Mouse (Mus musculus): ENCODE data around the gene Mthfd1.
A peak's percentile ranks its signal among the peaks of the same experiment; 100 is the strongest.

The Mthfd1 gene

DNA sequence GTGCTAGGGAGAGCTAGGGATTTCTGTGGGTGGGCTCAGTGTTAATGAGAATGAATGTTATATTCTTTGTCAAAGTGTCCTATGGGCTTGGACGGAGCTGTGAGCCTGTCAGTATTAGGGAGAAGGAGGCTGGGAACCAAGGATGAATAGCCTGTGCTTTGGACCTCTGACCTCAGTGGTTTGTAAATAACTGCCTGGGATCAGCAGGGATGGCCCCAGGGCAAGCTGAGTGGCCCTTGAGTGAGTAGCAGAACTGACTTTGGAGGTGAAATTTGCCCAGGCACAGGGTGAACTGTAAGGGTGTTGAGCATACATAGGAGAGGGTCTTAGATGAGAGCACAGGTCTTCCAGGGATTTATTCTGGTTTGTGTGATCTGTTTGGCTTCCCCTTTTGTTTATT lies 8.8 kb downstream of the Mthfd1 start:
- DNase-seq: no peak

DNA sequence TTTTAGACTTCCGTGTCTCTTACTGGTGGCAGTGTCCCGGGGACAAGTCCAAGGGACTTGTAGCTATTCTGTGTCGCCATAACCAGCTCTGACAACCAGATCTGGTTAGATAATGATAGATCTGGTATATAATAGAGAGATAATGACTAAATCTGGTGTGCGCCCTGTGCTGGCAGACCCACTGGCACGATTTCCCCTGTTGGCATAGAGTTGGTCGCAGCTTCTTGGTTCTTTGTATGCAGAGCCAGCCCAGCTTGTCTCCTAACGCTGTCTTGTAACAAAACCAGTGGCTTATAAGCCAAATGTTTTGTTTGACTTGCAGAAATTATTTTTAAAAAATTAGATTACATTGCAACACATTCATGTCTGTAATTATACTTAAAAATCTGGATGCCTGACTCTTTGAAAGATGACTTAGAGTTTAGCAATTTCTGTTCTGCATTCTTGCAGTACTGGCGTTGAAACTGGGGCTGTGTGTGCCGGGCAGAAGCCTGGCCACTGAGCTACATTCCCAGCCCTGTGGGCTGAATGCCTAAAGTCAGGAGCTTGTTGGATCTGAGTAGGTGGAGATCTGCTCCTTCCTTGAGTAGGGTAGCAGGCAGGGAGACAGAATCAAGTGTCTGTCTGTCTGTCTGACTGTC lies 9.3 kb downstream of the Mthfd1 start:
- no peak for DNase-seq

DNA sequence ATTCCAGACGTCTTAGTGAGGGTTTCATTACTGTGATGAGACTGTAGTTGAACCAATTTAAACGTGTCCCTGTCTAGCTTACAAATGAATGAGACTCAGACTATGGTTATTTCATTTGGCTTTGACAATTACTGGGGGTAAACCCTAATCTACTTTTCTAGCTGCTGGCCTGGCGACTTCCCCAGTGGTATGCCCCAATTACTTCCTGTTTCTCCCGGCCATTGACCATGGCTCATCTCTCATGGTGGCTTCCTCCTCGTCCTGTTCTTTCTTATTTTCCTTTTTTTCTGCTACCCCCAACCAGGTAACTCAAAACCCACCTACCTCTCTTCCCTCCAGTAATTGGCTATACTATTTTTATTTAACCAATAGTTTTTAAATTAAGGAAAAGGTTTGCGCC lies 9.9 kb downstream of the Mthfd1 start:
- DNase-seq: no peak

DNA sequence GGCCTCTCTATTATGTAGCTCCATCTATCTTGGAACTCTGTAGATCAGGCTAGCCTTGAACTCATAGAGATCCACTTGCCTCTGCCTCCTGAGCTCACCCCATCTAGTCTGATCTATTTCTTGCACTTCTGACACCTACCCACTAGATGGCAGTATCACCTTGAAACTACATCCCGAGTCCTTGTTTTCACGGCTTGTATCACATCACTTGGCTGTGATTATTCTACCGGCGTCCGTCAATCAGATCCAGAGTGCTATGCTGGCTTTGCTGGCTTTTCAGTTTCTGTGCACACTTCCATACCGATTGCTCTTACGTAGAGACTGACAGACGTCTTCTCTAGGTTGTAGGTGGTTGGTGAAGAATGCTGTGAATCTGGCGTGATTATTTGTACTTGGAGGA lies 11.8 kb downstream of the Mthfd1 start:
- DNase-seq: no peak

DNA sequence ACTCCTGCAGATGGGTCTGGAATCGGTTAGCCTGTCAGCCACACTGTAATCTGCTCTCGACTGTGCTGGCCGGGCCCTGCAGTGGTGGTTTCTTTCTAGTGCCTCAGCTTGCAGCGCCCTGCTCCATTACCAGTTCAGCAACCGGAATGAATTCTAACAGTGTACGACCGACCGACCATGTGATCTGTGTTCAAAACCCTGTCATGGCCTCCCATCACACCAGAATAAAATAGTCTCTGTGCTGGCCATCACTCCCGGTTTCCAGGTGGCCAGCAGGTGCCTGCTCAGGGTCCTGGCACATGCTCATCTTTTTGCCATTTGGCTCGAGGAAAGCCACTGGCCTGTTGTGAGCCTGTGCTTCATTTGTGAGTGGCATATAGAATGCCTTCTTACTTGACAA lies 13.6 kb downstream of the Mthfd1 start:
- DNase-seq: no peak

DNA sequence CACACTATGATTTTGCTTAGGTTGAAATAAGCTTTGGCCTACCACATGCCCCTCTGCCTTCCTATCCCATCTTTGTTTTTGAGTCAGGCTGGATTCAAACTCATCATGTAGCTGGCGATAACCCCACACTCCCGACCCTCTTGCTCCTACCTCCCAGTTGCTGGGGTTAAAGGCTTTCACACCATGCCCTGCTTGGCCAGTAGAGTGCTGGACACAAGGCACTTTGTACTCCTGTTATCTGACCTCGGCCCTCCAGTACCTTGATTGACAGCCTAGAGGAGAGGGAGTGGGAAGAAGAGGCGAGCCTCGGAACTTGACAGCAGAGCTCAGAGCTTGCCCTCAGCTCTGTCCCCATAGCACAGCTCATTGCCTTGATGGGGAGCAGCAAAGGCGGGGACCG lies 14.1 kb downstream of the Mthfd1 start:
- no peak for DNase-seq

DNA sequence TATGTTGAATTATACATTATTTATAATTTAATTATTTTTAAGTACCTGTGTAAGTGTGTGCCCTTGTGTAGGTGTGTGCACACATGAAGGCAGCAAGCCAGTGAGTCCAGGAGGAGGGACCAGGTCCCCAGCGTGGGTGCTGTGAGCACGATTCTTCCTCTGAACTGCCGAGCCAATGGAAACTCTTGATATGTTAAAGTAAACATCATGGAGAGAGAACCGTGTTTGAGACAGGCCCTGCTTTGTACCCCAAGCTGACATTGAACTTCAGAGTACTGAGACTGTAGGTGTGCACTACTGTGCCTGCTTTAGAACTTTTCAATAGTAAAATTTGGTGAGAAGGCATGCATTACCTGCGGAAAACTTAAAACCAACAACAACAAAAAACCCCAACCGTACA lies 16.4 kb downstream of the Mthfd1 start:
- DNase-seq: no peak

DNA sequence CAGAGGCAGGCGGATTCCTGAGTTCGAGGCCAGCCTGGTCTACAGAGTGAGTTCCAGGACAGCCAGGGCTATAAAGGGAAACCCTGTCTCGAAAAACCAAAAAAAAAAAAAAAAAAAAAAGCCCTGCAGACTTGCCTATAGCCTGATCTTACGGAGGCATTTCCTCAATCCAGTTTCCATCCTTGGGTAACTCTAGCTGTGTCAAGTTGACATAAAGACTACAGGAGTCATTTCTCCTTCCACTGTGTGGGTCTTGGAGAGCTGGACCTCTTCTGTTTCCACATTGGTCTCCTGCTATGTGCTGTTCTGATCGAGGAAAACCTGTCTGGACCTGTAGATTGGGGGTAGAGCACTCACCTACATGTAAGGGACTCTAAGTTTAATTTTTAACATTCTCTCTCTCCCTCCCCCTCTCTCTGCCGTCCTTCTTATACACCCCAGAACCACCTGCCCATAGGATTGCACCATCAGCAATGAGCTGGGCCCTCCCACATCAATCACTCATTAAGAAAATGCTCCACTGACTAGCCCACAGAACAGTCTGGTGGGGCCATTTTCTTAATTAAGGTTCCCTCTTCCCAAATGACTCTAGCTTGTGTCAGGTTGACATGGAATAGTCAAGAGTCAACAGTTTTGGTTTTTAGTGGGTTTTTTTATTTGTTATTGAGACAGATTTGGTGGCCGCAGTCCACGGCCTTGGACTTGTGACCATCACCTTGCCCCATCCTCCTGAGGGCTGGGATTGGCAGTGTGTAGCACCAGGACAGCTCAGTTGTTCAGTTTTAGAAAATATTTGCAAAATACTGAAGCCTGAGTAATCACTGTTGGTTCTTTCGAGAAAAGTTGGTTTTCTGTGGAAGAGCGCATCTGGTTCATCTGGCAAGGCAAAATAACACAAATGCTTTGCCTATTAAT lies 17.8 kb downstream of the Mthfd1 start:
- no peak for DNase-seq

DNA sequence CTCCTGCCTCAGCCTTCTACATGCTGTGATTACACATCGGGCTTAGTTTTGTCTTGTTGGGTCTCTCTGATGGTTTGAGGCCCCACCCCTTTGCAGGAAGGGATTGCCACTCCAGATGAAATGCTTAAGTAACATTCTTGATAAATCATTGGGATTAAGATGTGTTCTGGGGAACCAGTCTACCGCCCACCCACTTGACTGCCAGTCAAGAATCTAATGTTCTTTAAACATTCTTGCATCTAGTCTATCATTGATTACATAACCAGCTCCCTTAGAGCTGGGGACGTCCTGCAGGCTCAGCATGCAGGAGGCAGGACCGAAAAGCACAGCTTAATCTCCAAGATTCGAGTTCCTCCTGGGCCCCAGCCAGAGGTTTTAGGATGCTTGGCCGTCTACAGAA lies 23.1 kb downstream of the Mthfd1 start:
- DNase-seq: no peak

DNA sequence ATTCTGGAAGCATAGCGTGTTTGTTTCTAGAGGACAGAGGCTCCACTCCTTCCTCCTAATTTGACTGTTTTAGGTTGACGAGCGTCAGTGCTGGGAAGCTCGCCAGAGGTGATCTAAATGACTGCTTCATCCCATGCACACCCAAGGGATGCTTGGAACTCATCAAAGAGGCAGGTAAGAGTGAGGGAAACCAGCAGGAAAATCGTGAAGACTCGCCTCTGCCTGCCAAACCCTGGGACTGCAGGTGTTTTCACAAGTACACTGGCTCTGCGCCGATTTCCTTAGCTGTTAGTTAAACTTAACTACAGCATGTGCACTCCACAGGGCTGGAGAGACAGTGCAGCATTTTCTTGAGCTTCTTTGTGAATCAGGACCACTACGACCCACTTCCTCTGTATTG lies 25.5 kb downstream of the Mthfd1 start:
- DNase-seq: no peak

DNA sequence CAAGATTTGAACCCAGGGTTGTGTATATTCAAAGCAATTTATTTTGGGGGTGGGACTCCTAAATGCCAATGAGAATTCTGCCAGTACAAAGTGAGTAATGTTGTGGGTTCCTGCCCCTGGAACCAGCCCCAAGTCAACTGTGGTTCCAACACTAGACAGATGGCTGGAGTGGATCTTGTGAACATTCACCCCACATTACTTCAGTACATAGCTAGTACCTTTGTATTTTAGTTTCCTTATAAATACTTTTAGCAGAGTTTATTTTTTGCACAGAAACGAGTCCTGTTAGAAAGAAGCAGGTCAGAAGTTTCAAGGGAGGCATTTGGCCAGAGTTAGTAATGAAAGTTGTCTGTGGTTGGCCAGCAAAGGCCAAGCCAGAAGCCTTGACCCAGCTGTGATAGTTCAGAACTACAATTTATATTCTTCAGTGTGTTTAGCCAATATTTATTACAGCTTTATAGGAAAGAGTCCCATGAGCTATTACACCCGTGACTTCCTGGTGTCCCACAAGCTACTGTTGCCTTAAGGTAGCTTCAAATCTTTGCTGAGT lies 26.1 kb downstream of the Mthfd1 start:
- DNase-seq: no peak

DNA sequence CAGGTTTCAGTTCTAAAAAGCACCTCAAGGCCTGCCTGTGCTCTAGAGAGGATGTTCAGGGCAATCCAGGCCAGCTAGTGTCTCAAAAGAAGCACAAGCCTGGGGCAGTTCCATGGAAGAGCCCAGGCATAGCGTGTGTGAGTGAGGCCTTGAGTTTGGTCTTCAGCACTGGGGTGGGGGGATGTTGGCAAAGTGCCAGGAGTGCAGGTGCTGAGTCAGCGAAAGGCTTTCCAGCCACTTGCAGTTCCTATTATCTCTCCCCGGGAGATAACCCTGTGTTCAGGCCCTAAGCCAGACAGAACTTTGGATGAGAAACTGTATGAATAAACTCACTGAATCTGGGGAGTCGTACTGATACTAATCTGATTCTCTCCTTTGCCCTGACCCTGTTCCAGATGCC lies 27.0 kb downstream of the Mthfd1 start:
- DNase-seq: no peak

DNA sequence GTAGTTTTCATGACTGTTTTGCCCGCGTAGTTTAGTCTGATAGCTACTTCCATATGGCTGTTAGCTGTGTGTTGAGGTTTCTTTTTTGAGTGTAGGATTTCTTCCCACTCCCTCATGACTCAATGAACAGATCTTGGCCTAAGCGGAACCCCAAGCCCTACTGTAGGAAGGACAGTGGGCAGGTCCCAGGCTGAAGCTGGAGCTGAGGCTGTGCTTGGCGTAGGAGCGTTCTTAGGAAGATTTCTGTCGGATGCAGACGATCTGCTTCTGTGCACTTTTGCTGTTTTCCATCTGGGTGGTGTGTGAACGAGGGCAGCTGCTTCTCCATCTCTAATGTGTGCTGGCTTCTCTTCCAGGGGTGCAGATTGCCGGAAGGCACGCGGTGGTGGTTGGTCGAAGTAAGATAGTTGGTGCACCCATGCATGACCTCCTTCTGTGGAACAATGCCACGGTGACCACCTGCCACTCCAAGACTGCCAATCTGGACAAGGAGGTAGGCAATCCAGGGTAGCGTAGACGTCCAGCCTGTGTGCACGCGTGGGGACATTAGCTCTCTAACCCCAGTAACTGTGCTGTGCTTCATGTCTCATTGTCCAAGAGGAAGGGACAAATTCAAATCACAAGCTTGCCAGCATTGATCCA lies 27.6 kb downstream of the Mthfd1 start:
- no peak for DNase-seq

DNA sequence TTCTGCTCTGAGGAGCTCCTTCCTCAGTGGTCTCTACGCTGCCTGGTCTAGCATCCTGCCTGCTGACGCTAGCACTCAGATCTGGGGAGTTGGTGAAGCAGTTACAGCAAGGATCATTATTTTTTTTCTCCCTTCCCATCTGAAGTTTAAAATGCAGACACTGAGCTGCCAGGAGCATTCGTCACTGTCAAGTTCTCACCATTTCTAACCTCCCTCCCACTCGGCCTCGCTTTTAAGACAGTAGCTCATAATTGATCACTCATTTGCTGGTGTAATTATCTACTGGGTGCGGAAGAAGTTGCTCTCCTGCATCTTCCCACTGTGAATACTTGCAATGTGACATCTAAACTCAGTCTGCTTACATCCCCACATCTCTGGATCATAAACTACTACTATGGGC lies 30.3 kb downstream of the Mthfd1 start:
- no peak for DNase-seq

DNA sequence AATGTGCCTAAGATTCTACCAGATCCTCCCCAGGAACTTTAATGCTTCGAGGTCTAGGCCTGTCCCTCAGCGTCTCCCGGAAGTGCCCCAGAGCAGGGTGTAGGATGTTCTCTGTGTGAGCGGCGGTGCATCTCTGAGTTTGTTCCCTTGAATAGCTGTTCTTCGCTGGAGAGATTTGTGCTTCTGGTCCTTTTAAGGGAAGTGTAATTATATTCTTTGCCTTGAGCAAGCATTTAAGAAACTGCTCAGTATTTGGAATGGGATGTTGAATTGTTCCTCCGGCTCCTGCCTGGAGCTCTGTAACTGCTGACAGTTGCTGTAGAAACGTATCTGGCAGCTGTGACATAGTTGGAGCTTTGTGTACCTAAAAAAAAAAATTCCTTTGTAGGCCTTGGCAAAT lies 32.9 kb downstream of the Mthfd1 start:
- no peak for DNase-seq

DNA sequence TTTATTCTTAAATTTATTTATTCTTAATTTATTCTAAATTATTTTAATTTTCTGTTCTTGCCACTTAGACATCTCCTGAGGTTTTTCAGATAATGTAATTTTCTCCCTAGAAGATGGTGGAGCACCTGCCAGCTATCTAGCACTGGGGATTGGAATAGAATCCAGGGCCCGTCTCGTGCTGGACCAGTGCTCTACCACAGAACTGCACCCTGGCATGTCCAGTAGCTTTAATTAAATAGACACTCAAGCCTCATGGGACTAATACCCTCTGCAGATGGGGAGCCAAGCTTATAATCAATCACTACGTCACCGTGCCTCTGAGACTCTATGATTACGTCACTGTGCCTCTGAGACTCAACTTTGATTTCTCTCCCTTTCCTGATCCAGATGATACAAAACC lies 33.4 kb downstream of the Mthfd1 start:
- DNase-seq: no peak

DNA sequence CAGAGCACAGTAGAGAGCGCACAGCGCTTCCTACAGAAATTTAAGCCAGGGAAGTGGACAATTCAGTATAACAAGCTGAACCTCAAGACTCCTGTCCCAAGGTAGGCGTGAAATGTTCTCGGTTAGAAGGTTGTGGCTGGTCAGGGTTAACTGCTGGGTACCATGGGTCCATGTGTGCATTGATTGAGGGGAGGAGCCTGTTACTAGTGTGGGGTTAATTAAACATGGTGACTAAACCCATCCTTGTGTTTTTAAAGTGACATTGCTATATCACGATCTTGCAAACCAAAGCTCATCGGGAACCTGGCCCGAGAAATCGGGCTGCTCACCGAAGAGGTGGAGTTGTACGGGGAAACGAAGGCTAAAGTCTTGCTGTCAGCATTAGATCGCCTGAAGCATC lies 34.3 kb downstream of the Mthfd1 start:
- no peak for DNase-seq

DNA sequence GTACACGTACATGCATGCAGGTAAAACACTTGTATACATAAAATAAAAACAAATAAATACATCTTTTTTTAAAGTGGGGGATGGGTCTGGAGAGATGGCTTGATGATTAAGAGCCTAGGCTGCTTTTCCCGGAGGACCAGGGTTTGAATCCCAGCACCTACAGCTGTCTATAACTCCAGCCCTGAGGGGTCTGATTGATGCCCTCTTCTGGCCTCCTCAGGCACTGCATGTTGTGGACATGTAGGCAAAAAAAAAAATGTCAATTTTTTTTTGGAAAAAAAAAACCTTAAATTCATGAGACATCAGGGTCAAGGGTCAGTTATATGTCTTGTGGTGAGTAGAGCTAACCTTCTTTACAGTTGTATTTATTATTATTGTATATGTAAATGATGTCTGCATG lies 35.2 kb downstream of the Mthfd1 start:
- peak in 1 of 2 experiments; percentile 17 for DNase-seq

DNA sequence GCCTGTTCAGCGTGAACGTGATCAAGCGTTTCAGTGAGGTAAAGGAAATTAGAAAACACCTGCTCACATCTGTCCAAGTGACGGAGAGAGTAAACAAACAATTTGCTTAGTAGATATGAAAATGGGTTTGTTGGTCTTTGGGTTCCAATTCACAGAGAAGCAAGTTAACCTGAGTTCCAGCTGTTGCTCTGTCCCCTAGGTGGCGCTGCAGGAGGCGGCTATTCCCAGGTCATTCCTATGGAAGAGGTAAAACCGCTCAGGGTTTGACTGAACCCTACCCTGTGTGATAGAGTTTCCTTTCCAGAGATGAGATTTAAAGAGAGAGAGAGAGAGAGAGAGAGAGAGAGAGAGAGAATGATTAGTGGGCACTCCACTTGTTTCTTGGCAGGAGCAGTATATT lies 38.1 kb downstream of the Mthfd1 start:
- peak; percentile 20 to 67 for DNase-seq

DNA sequence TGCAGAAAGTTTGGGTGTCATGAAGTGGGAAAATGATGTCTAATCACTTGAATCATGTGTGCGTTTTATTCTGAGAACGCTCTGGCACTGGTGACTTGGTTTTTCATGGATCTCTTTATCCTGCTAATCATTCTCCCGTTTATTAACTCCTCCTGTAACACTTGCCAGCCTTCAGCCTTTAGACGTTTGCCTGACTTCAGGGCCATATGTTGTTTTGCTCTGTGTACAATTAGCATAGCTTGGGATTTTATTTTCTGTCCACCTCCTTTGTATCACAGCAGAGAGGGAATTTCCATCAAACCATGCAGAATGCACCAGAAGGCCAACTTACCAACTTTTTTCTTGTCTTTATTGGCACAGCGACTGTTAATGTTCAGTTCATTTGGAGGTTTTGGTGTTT lies 42.7 kb downstream of the Mthfd1 start:
- DNase-seq: no peak

DNA sequence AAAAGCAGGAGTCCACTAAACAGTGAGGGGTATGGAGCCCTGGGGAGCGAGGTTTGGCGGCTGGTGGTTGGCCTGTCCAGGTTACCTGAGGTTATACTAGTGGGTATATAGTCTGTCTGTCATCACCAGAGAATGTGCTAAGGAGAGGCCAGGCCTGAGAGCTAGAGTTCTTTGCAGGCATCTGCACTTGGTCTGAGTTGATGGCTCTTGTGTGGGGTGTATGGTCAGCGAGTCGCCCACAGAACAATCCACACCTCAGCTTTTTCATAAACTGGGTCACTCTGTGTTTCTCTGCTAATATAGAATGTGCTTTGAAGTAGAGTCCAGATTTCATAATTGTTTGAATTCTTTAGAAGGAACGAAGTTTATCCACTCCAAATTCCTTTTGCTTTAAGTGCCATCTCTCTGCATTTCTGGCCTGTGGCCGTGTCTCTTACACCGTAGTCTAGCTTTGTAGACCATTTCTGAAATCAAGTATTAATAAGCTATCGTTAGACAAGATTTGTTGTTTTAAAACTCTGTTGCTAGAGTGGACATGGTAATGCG lies 44.3 kb downstream of the Mthfd1 start:
- no peak for DNase-seq

DNA sequence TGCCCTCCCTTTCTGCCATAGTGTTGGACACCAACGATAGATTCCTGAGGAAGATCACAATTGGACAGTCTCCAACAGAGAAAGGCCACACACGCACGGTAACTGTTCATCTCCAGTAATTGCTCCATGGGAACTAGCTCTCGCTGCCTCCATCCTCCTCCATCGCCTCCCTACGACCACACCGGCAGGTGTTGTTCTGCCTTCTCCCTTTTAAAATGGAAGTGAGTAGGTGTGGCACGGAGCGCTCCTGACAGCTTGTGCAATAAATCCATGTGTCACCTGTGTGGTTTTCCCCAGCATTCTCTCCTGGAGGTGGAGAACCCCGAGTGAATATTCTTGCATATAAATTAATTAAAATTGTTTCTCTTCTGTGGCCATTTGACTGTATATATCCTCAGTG lies 45.3 kb downstream of the Mthfd1 start:
- no peak for DNase-seq

DNA sequence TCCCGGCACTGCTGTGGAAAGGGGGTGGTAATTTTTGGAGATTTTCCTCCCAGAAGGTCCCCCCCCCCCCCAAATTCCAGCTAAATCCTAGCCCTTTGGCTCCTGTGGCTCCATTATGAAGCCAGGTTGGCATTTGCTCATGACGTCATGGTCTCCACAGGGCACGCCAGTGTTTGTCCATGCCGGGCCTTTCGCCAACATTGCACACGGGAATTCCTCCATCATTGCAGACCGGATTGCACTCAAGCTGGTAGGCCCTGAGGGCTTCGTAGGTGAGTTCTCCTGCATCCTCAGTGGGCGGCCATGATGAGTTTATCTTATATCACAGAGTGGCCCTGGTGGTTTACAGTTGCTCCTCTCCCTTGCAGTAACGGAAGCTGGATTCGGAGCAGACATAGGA lies 48.4 kb downstream of the Mthfd1 start:
- no peak for DNase-seq

DNA sequence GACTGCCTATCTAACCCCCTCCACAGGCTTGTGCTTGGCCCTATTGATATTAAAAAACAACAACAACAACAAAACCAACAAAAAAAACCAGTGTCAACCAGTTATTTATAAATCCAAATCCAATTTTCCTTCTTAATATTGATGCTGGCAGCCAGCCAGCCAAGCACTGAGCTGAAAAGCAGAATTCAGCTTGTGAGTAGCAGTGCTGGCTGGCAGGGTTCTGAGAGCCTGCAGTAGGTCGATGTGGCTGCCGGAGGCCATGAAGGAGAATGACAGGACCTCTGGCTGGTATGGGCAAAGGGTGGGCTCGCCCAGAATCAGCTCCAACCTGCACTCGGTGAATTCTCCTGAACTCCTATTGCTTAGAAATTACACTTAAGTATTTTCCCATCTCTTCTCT lies 49.1 kb downstream of the Mthfd1 start:
- no peak for DNase-seq

All from spleen, adult 18-20 months (tissue).